Mouse (Mus musculus): Measurements from ENCODE around the gene Serpina3b. TPM values are rescaled to one million over a fixed set of nuclear protein-coding genes. Genes with fewer than 3 reads are reported as not detected.
"Not testable (repeated sequence)": the region's sequence is repeated elsewhere in the genome, so short reads cannot be mapped to it uniquely, and the experiment has no call there.

Serpina3b gene
- 0.08 and 0.91 TPM in 2 replicates for polyA plus RNA-seq (2012; rRNA removed)

DNA sequence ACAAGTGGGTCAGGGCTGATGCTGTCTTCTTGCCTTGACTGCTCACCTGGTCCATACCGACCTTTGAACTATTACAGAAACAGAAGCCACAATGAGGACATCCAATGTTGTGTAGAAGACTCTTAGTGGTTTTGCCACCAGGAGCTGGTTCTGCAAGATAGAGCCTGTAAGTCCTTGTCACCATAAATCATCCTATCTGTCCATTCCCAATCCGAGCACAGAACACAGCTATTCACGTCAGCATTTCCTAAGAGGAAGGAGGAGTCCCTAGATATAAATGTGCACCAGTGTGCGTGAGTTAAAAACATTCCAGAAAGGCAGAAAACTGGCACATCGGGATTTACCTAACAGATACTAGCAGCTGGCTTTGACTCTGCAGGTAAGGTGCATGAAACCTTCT lies at the start of gene Serpina3b:
Gene Serpina3b, plus strand, starts transcription at position 301 of the 400 bp plus-strand sequence.
- DNase-seq (ENCODE audit: low read depth), result peak; percentile 44

DNA sequence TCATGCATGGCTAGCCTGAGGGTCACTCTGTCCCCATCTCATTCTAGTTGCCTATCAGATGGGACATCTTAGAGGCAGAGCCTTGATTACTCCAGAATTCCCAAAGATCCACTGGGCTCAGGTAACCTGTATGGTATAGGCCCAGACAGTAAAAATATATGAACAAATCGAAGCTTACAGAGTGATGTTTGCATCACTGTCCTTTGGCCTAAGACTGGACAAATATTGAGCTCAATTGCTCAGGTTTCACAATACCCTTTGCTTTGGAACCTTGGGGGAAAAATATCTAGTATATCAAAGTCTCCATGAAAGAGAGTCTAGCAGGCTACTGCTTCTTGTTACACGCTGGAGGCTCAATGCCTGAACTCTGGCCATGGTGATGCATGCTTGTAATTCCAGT lies 37.7 kb upstream of the Serpina3b start:
- DNase-seq (ENCODE audit: low read depth), result no peak

DNA sequence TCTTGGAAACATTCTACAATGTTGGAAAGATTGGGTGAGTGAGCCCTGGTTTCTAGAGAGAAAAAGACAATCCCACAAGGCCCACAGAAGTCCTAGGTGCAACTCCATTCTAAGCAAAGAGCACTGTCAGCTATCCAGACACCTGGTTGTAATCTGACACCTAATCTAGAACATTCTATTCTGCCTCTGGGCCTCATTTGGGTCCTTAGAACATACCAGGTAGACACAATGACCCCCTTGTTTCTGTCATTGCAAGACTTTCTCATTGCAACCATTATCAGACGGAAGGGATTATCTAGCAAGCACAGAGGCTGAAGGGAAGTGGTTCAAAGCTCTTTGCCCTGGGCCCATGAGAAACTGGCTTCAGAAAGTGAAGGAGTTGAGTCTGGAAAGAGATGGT lies 36.5 kb upstream of the Serpina3b start:
- peak; percentile 90 for DNase-seq (ENCODE audit: low read depth)

DNA sequence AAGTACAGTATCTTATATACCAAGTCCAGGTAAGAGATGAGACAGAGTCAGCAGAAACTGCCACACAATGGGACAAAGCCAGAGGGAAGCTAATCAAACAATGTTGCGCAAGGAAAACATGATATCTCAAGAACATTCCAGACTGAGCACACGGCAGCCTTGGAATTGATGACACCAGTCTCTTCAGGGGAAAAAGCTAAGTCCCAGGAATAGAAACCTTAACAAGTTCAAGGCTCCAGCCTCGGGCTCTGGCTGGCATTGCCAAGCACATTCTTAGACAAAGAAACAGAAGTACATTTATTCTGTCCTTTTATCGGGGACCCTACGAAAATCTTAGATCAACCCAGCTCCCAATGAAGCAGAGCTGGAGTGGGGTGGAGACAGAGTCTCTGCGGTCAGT lies 27.0 kb upstream of the Serpina3b start, which contains the start of gene Serpina5:
Gene Serpina5, plus strand, starts transcription at position 346 of the 400 bp plus-strand sequence.
- no peak for DNase-seq (ENCODE audit: low read depth)

- DNase-seq (ENCODE audit: low read depth), result no peak
Measured at GRCm38 (mm10) chr12:104105847-104106246, 21.9 kb upstream of the Serpina3b start.

GRCm38 (mm10) chr12:104106919-104107318 lies 20.9 kb upstream of the Serpina3b start:
- no peak for DNase-seq (ENCODE audit: low read depth)

- no peak for DNase-seq (ENCODE audit: low read depth)
Measured at GRCm38 (mm10) chr12:104108507-104108906, 19.3 kb upstream of the Serpina3b start.

DNA sequence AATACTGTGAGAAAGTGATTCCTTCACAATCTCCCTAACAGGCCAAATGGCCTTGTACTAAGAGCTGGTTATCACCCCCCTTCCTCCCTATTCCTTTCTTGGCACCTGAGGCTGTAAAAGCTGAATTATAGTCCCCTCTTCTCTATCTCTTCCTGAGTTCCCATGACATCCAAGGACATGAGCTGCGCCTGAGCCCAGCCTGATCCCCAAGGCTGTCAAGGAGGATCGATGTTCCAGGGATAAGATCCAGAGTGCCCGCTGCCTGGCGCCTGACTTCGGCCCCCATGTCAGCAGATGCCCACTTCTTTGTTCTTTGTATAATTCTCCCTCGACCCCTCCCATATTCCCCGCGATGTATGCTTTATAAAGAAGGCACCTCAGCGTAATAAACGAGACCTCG lies 15.5 kb upstream of the Serpina3b start, which contains the start of gene Serpina3a:
Gene Serpina3a, plus strand, starts transcription at position 392 of the 400 bp plus-strand sequence.
- not testable (repeated sequence) for DNase-seq (ENCODE audit: low read depth)

GRCm38 (mm10) chr12:104114921-104115579 lies 12.7 kb upstream of the Serpina3b start:
- no peak for DNase-seq (ENCODE audit: low read depth)

- DNase-seq (ENCODE audit: low read depth), result no peak
Measured at GRCm38 (mm10) chr12:104123097-104123496, 4.7 kb upstream of the Serpina3b start.

DNA sequence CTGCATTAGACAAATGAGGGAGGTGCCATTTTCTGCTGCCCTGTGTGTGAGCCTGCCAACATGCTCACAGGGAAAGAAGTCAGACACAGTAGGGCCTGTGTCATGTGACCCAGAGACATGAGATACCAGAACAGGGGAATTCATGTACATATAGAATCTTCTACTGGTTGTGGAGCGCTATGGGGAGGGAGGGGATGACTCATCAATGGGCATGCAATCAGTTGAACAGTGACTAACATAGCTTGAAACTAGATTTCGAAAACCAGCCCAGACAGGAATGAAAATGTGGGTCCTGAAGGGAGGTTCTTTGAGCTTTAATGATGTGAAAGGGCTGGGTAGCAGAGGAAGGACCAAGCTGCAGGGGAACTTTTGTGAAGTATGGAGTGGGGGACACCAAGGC lies 3.8 kb upstream of the Serpina3b start:
- no peak for DNase-seq (ENCODE audit: low read depth)

DNA sequence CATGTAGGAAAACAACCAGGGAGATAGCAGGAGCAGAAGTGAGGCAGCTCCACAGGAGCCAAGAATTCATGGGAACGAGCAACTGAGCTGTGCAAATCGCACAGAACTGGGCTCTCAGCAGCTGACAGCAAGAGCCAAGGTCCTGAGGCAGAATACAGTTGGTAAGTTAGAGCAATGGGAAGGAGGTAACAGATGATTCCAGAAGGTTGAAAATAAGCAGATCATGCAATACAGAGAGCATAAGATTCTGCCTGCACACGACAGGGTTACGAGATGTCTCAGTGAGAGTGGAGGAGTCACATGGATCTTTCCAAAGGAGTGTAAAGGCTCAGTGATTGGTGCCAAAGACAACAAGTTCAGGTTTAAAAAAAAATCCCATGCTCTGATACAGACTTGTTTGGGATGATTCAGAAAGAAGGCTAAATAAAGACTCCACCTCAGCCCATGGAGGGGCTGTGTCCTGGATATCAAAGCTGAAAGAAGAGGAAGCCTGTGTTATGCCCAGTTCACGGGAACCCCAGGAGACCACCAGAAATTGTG lies 2.7 kb upstream of the Serpina3b start:
- DNase-seq (ENCODE audit: low read depth), result peak; percentile 65

GRCm38 (mm10) chr12:104131041-104131440 lies 3.2 kb downstream of the Serpina3b start:
- no peak for DNase-seq (ENCODE audit: low read depth)

DNA sequence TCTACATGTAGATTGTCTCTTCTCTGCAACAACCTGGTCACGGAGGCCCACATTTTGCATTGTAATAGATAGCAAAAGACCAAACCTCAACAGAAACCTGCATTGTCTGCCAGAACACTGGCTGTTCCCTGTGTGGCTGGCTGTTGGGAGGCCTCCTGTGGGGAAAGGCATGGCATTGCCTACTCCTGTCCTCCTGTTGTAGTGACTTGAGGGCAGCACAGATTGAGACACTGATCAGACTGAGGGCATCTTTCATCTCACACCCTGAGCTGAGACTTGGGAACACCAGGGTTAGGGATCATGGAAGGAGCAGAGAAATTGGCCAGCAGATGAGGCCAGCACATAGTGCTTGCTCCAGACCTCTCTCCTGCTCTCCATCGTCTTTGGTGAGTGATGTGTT lies 10.4 kb downstream of the Serpina3b start:
- no peak for DNase-seq (ENCODE audit: low read depth)

DNA sequence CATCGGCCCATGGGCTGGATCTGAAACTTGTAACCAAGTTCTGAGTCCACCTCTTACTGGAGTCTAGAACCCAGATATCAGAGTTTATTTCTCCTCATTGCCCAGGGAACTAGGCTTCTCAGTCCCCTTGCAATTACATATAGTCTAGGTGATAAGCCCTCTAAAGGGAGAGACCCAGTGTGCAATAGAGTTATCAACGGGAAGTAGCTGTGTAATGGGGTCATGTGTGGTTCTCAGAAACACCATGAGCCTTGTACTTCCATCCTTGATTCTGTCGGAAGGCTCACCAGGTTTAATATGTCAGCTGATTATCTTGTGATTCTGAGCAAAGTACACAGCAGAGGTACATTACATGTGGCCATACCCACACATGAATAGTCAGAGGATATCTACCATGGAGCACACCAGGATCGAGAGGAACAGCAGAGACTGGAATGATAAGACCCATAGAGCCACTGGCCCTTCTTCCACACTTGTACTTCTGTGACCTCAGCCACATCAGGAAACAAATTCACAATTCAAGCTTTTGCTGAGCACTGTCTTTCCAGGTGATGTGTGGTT lies 12.8 kb downstream of the Serpina3b start:
- no peak for DNase-seq (ENCODE audit: low read depth)

DNA sequence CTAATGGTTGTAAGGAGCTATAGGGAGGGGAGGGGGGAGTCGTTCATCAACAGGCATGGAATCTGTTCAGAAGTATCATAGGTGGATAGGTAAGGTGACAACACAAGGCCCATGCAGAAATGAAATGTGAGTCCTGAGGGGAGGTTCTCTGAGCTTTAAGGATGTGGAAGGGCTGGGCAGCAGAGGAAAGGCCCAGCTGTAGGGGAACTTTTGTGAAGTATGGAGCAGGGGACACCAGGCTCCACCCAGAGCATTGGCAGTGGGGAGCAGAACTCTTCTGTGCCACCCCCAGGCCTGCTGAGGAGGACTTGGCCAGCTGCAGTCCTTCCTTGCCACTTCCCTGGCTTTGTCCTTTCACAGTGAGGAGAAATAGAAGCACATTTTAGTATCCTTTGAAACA lies 13.7 kb downstream of the Serpina3b start:
- DNase-seq (ENCODE audit: low read depth), result no peak

DNA sequence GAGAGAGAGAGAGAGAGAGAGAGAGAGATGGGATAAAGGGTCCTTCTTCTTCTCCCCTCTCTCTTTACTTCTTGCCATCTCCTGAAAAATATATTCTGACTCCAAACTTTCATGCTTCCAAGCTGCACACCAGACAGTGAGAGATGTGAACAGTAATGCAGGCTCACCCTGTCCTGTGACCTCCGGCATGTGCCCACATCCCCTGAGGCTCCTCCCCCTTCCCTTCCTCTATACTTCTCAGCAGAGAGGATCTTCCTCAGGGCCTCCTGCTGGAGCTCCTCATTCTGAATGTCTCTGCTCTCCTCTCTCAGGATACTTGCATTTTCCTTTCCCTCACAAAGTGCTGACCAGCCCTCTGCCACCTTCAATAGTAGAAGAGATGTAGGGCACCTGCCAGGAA lies 14.6 kb downstream of the Serpina3b start:
- no peak for DNase-seq (ENCODE audit: low read depth)

- no peak for DNase-seq (ENCODE audit: low read depth)
Measured at GRCm38 (mm10) chr12:104143286-104143685, 15.5 kb downstream of the Serpina3b start.

GRCm38 (mm10) chr12:104145571-104145970 lies 17.8 kb downstream of the Serpina3b start:
- DNase-seq (ENCODE audit: low read depth), result no peak

DNA sequence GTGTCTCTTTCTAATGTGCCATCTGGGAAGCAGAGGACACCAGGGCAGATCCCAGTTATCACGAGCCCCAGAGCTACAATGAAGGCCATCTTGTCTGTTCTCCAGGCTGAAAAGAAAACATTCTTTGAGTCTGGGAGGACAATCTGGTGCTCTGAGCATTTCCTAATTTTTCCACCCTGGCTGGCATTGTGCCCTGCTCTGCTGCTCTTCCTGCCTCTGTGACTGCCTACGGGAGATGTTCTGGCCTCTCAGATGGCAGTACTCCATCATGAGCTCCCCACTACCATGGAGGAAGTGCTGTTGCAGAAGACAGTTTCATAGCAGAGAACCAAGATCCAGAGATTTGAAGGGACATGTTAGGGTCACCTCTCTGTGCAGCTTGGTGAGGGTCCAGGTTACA lies 24.2 kb downstream of the Serpina3b start:
- DNase-seq (ENCODE audit: low read depth), result no peak

DNA sequence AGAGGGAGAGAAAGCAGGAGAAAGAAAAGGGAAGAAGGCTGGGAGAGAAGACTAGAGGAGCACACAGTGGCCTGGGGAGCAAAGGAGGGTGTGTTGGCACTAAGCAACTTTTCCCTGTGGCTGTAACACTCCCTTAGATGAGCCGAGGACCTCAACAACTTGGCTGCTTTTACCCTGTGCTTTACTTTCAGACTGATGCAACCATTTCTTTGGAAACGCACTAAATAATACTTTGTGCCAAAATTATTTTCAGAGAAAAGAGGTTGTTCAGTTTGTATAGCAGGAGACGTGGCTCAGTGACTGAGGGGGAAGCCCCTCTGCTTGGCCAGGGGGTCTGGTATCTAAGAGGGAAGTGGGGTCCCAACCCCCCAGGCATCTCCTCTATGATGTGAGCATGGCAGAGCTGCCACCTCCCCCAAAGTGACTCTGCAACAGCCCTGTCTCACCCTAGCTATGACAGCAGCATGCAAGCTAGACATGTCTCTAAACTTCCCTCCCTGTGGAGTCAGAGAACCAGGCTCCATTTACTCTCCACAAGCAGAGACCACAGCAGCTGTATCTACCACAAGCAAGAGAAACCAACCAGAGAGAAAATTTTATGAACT lies 25.3 kb downstream of the Serpina3b start:
- DNase-seq (ENCODE audit: low read depth), result no peak

DNA sequence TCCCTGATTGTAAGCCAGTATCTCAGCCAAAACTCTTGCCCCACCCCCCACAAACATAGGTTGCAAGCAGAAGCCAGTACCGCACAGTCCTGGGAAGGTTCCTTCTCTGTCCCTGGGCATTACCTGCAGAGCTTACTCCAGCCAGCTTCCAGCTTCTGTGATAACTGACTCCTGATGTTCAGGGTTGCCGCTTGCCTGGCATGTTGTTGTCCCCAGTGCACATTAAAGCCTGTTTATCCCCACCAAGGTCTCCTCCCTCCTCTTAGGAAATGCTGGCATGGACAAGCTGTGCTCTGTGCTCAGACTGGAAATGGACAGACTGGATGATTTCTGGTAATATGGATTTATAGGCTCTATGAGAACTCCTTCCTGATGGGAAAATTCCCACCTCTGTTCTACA lies 25.9 kb downstream of the Serpina3b start, which contains the start of gene Serpina3c:
Gene Serpina3c, minus strand, starts transcription at position 215 of the 400 bp plus-strand sequence.
- DNase-seq (ENCODE audit: low read depth), result no peak

GRCm38 (mm10) chr12:104174747-104175146 lies 47.0 kb downstream of the Serpina3b start:
- DNase-seq (ENCODE audit: low read depth), result no peak

Measured in gonadal fat pad, adult 2 months (tissue).